Mouse (Mus musculus) hindbrain, embryonic 11.5 days (tissue): ENCODE measurements at regions not wholly inside any gene's neighbourhood (a gene's known extent, or its start where the extent isn't known, plus 50 kb on each side); places are given as distances from the start of the nearest gene placed in this dataset.

Source experiments
- ATAC-seq: fragments of 200-750 bp; cut with Nextera tagmentation; 2 replicates; pipeline ENCODE4 v1.8.0; 2017; ENCODE audit warnings: mild to moderate bottlenecking, moderate TSS enrichment, moderate library complexity; ENCODE audit not compliant: low FRiP score
- DNase-seq: peaks from one replicate; pipeline ENCODE4 v3.0.0-alpha.2; 2015; ENCODE audit warnings: low spot score
- H3K27ac ChIP-seq: fragments of 300-500 bp; sonication (generic); 2 replicates; pipeline ENCODE4 v1.5.1; 2014; ENCODE audit warnings: mild to moderate bottlenecking, low read depth, low read length
- H3K27me3 ChIP-seq: fragments of 300-500 bp; sonication (generic); 2 replicates; pipeline ENCODE4 v1.6.1; 2014; ENCODE audit warnings: mild to moderate bottlenecking, low read length, moderate library complexity, mixed read lengths; ENCODE audit not compliant: control insufficient read depth, insufficient read depth
- H3K36me3 ChIP-seq: fragments of 300-500 bp; sonication (generic); 2 replicates; pipeline ENCODE4 v1.6.1; 2014; ENCODE audit warnings: mild to moderate bottlenecking, low read length, moderate library complexity, mixed read lengths; ENCODE audit not compliant: control insufficient read depth, insufficient read depth
- H3K4me1 ChIP-seq: fragments of 300-500 bp; sonication (generic); replicated peaks from 2 replicates; pipeline ENCODE4 v1.6.1; 2014; ENCODE audit warnings: low read length, mixed read lengths; ENCODE audit not compliant: control insufficient read depth, insufficient read depth
- H3K4me2 ChIP-seq: fragments of 300-500 bp; sonication (generic); replicated peaks from 2 replicates; pipeline ENCODE4 v1.6.1; 2014; ENCODE audit warnings: mild to moderate bottlenecking, low read depth, low read length
- H3K4me3 ChIP-seq: fragments of 300-500 bp; sonication (generic); 2 replicates; pipeline ENCODE4 v1.5.1; 2014; ENCODE audit warnings: low read depth, low read length
- H3K9ac ChIP-seq: fragments of 300-500 bp; sonication (generic); 2 replicates; pipeline ENCODE4 v1.6.1; 2014; ENCODE audit warnings: low read depth, low read length
- H3K9me3 ChIP-seq: fragments of 300-500 bp; sonication (generic); 2 replicates; pipeline ENCODE4 v1.6.1; 2016; ENCODE audit warnings: low read length; ENCODE audit not compliant: control insufficient read depth
- WGBS: fragments of 180-500 bp; shearing (Covaris S2); extraction: QIAGEN DNeasy Blood & Tissue Kit; methylation state at CpG from one replicate; pipeline ENCODE4 v1.1.7; 2014; 5-methylcytosine and 5-hydroxymethylcytosine counted together

DNA sequence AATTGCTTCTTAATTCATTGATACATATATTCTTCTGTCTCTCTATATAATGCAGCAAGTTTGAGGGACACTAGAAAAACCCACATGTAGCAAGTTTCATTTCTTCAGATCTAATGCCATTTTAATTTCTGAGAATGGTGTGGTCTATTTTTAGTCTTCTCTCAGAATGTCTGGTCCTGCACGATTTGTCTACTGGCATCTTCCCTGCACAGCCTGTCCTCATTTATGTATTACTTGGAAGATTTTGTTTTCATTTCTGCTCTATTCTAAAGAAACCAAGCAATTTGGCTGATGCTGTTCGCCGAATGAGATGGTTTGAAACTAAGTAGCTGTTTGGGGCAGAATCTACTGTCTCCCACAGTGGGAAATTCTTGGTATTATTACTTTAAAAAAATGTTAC lies 382.3 kb upstream of the N6amt1 start:
- H3K36me3 ChIP-seq: no peaks in the 10 kb centered on the region
- H3K9ac ChIP-seq: no peak overlapping the region
- H3K4me3 ChIP-seq: no peak overlapping the region
- no peaks in the 10 kb centered on the region for H3K27me3 ChIP-seq
- DNase-seq (no peak), ATAC-seq (no peak)
- H3K4me1 ChIP-seq: no peaks in the 10 kb centered on the region
- H3K9me3 ChIP-seq: no peaks in the 10 kb centered on the region
- WGBS: 91% methylated on average over 3 of the region's 3 CpGs
- no peak overlapping the region for H3K4me2 ChIP-seq
- H3K27ac ChIP-seq: no peak overlapping the region

DNA sequence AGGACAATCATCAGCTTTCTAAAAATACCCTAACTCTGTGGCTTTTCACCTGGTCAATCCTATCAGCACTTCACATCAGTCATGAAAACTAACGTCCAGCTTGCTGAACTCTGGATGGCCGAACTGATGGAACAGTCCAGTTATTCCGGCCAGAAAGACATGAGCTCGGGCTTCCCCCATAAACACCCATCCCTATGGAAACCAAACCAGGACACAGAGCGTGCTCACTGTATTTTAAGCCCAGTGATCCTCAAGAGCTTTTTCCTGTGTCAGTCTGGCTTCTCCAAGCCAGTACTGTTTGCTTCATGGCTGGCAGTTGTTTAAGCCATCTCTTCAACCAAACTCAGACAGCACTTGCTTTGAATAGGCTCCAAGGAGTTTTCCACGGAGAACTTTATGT lies 404.3 kb upstream of the N6amt1 start:
- H3K9ac ChIP-seq: no peak overlapping the region
- DNase-seq (no peak), ATAC-seq (no peak)
- no peak overlapping the region for H3K4me3 ChIP-seq
- 85% methylated on average over 6 of the region's 6 CpGs for WGBS
- no peak overlapping the region for H3K27ac ChIP-seq
- no peaks in the 10 kb centered on the region for H3K36me3 ChIP-seq
- no peaks in the 10 kb centered on the region for H3K9me3 ChIP-seq
- no peak overlapping the region for H3K4me2 ChIP-seq
- no peaks in the 10 kb centered on the region for H3K27me3 ChIP-seq
- H3K4me1 ChIP-seq: no peaks in the 10 kb centered on the region

DNA sequence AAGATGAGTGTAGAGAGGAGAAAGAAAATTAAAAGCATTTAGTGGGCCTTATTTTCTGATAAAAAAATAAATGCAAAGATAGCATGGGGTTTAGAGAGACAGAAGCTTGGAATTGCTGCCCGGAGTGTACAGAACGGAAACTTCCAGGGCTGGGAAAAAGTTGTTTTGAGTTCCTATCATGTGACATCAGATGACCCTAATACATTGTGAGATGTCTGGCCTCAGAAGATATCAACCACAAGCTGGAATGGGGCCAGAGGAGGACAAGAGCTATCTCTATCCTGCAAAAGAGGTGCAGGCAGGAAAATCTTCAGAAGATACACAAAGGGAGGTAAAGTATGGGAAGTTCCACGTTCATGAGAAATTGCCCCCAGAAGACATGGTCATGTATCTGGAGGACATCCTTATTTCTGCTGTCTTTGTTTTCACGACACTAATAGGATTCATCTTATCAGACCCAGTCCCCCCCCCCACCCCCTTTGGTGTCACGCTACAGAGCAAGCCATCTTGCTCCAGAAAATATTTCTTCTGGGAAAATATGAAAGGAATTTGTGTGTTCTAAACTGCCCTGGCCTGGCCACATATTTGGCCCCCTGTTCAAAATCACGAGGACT lies 408.3 kb upstream of the N6amt1 start:
- Histone ChIP-seq H3K9me3 (no peaks in the 10 kb centered on the region), H3K27me3 (no peaks in the 10 kb centered on the region), H3K4me2 (no peak overlapping the region), H3K9ac (no peak overlapping the region), H3K27ac (no peak overlapping the region), H3K36me3 (no peaks in the 10 kb centered on the region), H3K4me3 (no peak overlapping the region), H3K4me1 (no peaks in the 10 kb centered on the region)
- ATAC-seq: no peak
- no peak for DNase-seq
- 85% methylated on average over 6 of the region's 6 CpGs for WGBS

GRCm38 (mm10) chr16:86945058-86945457 lies 408.9 kb upstream of the N6amt1 start:
- no peak for ATAC-seq
- Histone ChIP-seq H3K9ac (no peak overlapping the region), H3K4me2 (no peak overlapping the region), H3K27ac (no peak overlapping the region), H3K4me3 (no peak overlapping the region), H3K36me3 (no peaks in the 10 kb centered on the region), H3K4me1 (no peaks in the 10 kb centered on the region), H3K9me3 (no peaks in the 10 kb centered on the region), H3K27me3 (no peaks in the 10 kb centered on the region)
- no peak for DNase-seq

DNA sequence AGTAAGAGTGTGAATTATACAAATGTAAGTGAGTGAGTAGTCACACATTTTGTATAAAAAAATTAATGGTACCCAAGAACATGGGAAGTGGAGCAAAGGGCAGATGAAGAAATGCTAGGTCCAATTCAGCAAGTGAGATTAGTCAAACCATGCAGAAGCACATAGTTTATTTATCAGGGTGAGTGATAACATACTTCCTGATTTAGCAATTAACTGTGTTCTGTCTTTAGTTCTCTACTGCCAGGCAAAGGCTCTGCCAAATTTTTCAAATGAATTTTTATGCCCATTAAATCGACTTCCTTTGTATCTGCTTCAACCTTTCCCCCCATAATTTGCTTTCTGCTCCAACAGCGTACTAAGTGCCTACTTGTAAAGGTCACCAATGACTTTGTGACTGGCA lies 419.0 kb upstream of the N6amt1 start:
- H3K4me2 ChIP-seq: no peak overlapping the region
- H3K9me3 ChIP-seq: no peaks in the 10 kb centered on the region
- ATAC-seq: no peak
- H3K27me3 ChIP-seq: no peaks in the 10 kb centered on the region
- H3K4me3 ChIP-seq: no peak overlapping the region
- no peak overlapping the region for H3K9ac ChIP-seq
- H3K36me3 ChIP-seq: no peaks in the 10 kb centered on the region
- WGBS: 85% methylated on average over 2 of the region's 2 CpGs
- no peak for DNase-seq
- no peaks in the 10 kb centered on the region for H3K4me1 ChIP-seq
- H3K27ac ChIP-seq: no peak overlapping the region

DNA sequence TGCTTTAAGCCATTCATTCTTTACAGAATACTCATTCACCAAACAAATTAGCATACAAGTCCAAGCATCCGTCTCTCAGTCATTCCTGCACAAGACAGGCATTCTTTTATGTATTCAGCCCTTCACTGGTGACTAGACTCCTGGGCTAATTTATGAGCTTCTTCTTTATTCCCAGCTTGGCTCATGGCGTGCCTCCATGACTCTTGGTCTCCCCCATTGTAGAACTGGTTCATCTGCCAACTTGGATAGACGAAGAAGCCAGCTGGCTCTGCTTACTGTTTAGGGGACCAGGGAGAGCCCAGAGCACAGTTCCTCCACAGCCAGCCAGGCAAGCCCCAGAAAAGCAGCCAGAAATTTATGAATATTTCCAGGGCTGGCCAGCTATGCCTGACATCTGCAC lies 421.2 kb upstream of the N6amt1 start:
- H3K27ac ChIP-seq: no peak overlapping the region
- H3K4me2 ChIP-seq: no peak overlapping the region
- no peaks in the 10 kb centered on the region for H3K36me3 ChIP-seq
- H3K4me1 ChIP-seq: no peaks in the 10 kb centered on the region
- DNase-seq (no peak), ATAC-seq (peak; percentile 38; the same call in 1 of the 2 replicates)
- no peaks in the 10 kb centered on the region for H3K9me3 ChIP-seq
- H3K27me3 ChIP-seq: no peaks in the 10 kb centered on the region
- WGBS: 51% methylated on average over 3 of the region's 3 CpGs
- H3K4me3 ChIP-seq: no peak overlapping the region
- H3K9ac ChIP-seq: no peak overlapping the region

- Histone ChIP-seq H3K4me2 (no peak overlapping the region), H3K4me3 (no peak overlapping the region), H3K9ac (no peak overlapping the region), H3K36me3 (no peaks in the 10 kb centered on the region), H3K27me3 (no peaks in the 10 kb centered on the region), H3K9me3 (no peaks in the 10 kb centered on the region), H3K27ac (no peak overlapping the region), H3K4me1 (no peaks in the 10 kb centered on the region)
- WGBS: 60% methylated on average over 2 of the region's 2 CpGs
- peak; percentile 38; the same call in 1 of the 2 replicates for ATAC-seq
- DNase-seq: no peak
Measured at GRCm38 (mm10) chr16:86897967-86898710, 455.8 kb upstream of the N6amt1 start.

DNA sequence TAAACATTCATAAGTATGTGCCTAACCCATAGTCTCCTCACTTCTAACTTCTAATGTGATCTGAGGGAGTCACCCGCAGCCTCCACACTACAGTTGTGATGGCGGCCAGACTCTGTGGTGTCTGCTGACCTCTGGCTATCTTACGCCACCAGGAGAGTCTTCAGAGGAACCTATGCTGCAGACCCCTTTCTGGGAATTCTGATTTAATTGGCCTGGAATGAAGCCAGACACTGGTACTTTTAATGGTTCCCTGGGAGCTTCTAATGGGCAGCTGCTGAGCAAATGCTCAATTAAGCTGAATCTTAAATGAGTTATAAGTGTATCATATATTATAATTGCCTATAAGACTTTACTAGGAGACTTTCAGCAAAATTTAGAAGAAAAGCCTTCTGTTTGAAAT lies 459.0 kb upstream of the N6amt1 start:
- Histone ChIP-seq H3K36me3 (no peaks in the 10 kb centered on the region), H3K4me1 (no peaks in the 10 kb centered on the region), H3K9ac (no peak overlapping the region), H3K4me3 (no peak overlapping the region), H3K27me3 (no peaks in the 10 kb centered on the region), H3K9me3 (no peaks in the 10 kb centered on the region), H3K27ac (no peak overlapping the region), H3K4me2 (no peak overlapping the region)
- no peak for DNase-seq
- no peak for ATAC-seq
- 83% methylated on average over 3 of the region's 3 CpGs for WGBS

- Histone ChIP-seq H3K4me1 (no peaks in the 10 kb centered on the region), H3K36me3 (no peaks in the 10 kb centered on the region), H3K9me3 (no peaks in the 10 kb centered on the region), H3K27me3 (no peaks in the 10 kb centered on the region), H3K9ac (no peak overlapping the region), H3K4me2 (no peak overlapping the region), H3K27ac (no peak overlapping the region), H3K4me3 (no peak overlapping the region)
- DNase-seq: no peak
- 66% methylated on average over 5 of the region's 5 CpGs for WGBS
- no peak for ATAC-seq
Measured at GRCm38 (mm10) chr16:86894333-86894732, 459.7 kb upstream of the N6amt1 start.
